Mouse (Mus musculus) G1E (cell line): ENCODE results near the gene Prss22. TPM values are rescaled to one million over a fixed set of nuclear protein-coding genes. Genes with fewer than 3 reads are reported as not detected.
"Not testable (repeated sequence)": the region's sequence is repeated elsewhere in the genome, so short reads cannot be mapped to it uniquely, and the experiment has no call there.

ENCODE experiments used
- ATAC-seq: 2 replicates; pipeline ENCODE4 v1.8.0; 2016; ENCODE audit warnings: mild to moderate bottlenecking; ENCODE audit not compliant: insufficient number of reproducible peaks, poor library complexity, low FRiP score, severe bottlenecking; ENCODE audit errors: extremely low read depth
- DNase-seq: peaks from one replicate; pipeline ENCODE4 v3.0.0; 2012; ENCODE audit warnings: low spot score
- H3K27me3 ChIP-seq: 2 replicates; pipeline ENCODE4 v1.6.1; 2012; ENCODE audit warnings: mild to moderate bottlenecking, low read length, inconsistent platforms; ENCODE audit not compliant: insufficient read depth
- H3K36me3 ChIP-seq: replicated peaks from 2 replicates; pipeline ENCODE3; 2012; ENCODE audit warnings: mild to moderate bottlenecking, inconsistent platforms
- H3K4me1 ChIP-seq: 2 replicates; pipeline ENCODE4 v1.6.1; 2012; ENCODE audit warnings: low read depth, low read length, inconsistent platforms, mixed read lengths; ENCODE audit not compliant: insufficient read depth
- H3K4me3 ChIP-seq: 2 replicates; pipeline ENCODE4 v1.5.1; 2012; ENCODE audit warnings: low read depth, mild to moderate bottlenecking, inconsistent platforms, low read length, moderate library complexity, mixed read lengths
- H3K9me3 ChIP-seq: replicated peaks from 2 replicates; pipeline ENCODE4 v1.6.1; 2012; ENCODE audit warnings: inconsistent platforms
- CTCF ChIP-seq: IDR thresholded peaks from 2 replicates; pipeline ENCODE4 v1.5.1; 2012; ENCODE audit warnings: low read depth, low read length, inconsistent platforms, mixed read lengths
- GATA1 ChIP-seq: IDR thresholded peaks from 2 replicates; pipeline ENCODE4 v1.6.1; 2012; ENCODE audit warnings: borderline replicate concordance, low read length, inconsistent platforms, mixed read lengths
- GATA2 ChIP-seq: IDR thresholded peaks from 2 replicates; pipeline ENCODE4 v1.6.1; 2012; ENCODE audit warnings: low read depth, low read length, inconsistent platforms, borderline replicate concordance
- POLR2AphosphoS5 ChIP-seq: IDR thresholded peaks from 2 replicates; pipeline ENCODE4 v1.6.1; 2012; ENCODE audit warnings: low read depth, low read length, inconsistent platforms; ENCODE audit not compliant: insufficient replicate concordance
- TAL1 ChIP-seq: conservative IDR thresholded peaks from 2 replicates; pipeline ENCODE4 v1.6.1; 2012; ENCODE audit warnings: low read depth, low read length, inconsistent platforms, mixed read lengths
- polyA plus RNA-seq: library from polyadenylated mRNA; stranded (reverse); fragments of >175 nt; gene quantifications from 2 replicates; pipeline ENCODE4 v1.2.3, GENCODE M21; 2012
- total RNA-seq, 2 experiments: library from RNA; stranded (forward) in 1 of 2; stranded (reverse) in 1 of 2; fragments of 200-1000 nt in 1 of 2; fragments of >200 nt in 1 of 2; fragmentation: Nextera tagmentation in 1 of 2; gene quantifications; 2 replicates each; pipeline ENCODE4 v1.2.3; 2014 to 2017

Prss22 gene
- total and polyA plus RNA-seq, 3 experiments: not detected

GRCm38 (mm10) chr17:23955174-23955573 is 42.7 kb downstream of the Prss22 start, which contains the start of gene Sbpl:
Gene Sbpl (minus strand): TSS chr17:23955274.
- ATAC-seq (no peak), DNase-seq (no peak)
- TF ChIP-seq GATA1 (no peak), GATA2 (no peak), TAL1 (no peak), POLR2AphosphoS5 (no peak), CTCF (no peak)
- Histone ChIP-seq H3K36me3 (no peaks in the 10 kb centered on the region), H3K4me3 (no peak within 1 kb of the TSS), H3K27me3 (peaks cover 7% of the 10 kb centered on the region), H3K9me3 (no peaks in the 10 kb centered on the region), H3K4me1 (no peaks in the 10 kb centered on the region)

- not testable (repeated sequence) for H3K4me3 ChIP-seq, H3K27me3 ChIP-seq, H3K4me1 ChIP-seq, H3K9me3 ChIP-seq, H3K36me3 ChIP-seq, DNase-seq, ATAC-seq
Measured at GRCm38 (mm10) chr17:23950828-23951227, 47.1 kb downstream of the Prss22 start.

GRCm38 (mm10) chr17:23949068-23949467 is 48.8 kb downstream of the Prss22 start:
- H3K4me1 ChIP-seq: no peaks in the 10 kb centered on the region
- no peak overlapping the region for H3K4me3 ChIP-seq
- no peak for TF ChIP-seq TAL1
- TF ChIP-seq POLR2AphosphoS5: no peak
- no peak for TF ChIP-seq CTCF
- no peak for TF ChIP-seq GATA2
- no peak for TF ChIP-seq GATA1
- H3K27me3 ChIP-seq: no peaks in the 10 kb centered on the region
- no peak for DNase-seq
- no peaks in the 10 kb centered on the region for H3K36me3 ChIP-seq
- no peak for ATAC-seq
- H3K9me3 ChIP-seq: no peaks in the 10 kb centered on the region

GRCm38 (mm10) chr17:23947486-23947885 is 50.4 kb downstream of the Prss22 start:
- DNase-seq, H3K9me3 ChIP-seq, H3K4me3 ChIP-seq, ATAC-seq, H3K4me1 ChIP-seq, H3K36me3 ChIP-seq, H3K27me3 ChIP-seq: not testable (repeated sequence)

Other genes with a start within 250 kb of the Prss22 start
Only the 20 nearest of the 22 such genes appear.
- not detected in 2 replicates for gene Flywch2, start 212.0 kb downstream of the Prss22 start, total RNA-seq (2014; fragmentation: Nextera tagmentation)
- gene Flywch2, start 212.0 kb downstream of the Prss22 start, total RNA-seq (2017): 0.12 TPM in 1 of 2 replicates, not detected in the other
- gene Flywch2, start 212.0 kb downstream of the Prss22 start, polyA plus RNA-seq: not detected in 2 replicates
- 1,039 and 1,150 TPM in 2 replicates for gene Srrm2, start 207.6 kb downstream of the Prss22 start, total RNA-seq (2014; fragmentation: Nextera tagmentation)
- 66.6 and 86.7 TPM in 2 replicates for gene Srrm2, start 207.6 kb downstream of the Prss22 start, total RNA-seq (2017)
- gene Srrm2, start 207.6 kb downstream of the Prss22 start, polyA plus RNA-seq: 141 and 329 TPM in 2 replicates
- 452 and 468 TPM in 2 replicates for gene Elob, start 169.0 kb downstream of the Prss22 start, total RNA-seq (2014; fragmentation: Nextera tagmentation)
- 171 and 225 TPM in 2 replicates for gene Elob, start 169.0 kb downstream of the Prss22 start, total RNA-seq (2017)
- gene Elob, start 169.0 kb downstream of the Prss22 start, polyA plus RNA-seq: 658 and 984 TPM in 2 replicates
- not detected in 2 replicates for gene Prss33, start 162.0 kb downstream of the Prss22 start, total RNA-seq (2014; fragmentation: Nextera tagmentation)
- gene Prss33, start 162.0 kb downstream of the Prss22 start, total RNA-seq (2017): 0.11 TPM in 1 of 2 replicates, not detected in the other
- not detected in 2 replicates for gene Prss33, start 162.0 kb downstream of the Prss22 start, polyA plus RNA-seq
- not detected in 2 replicates for gene Prss32, start 154.2 kb downstream of the Prss22 start, total RNA-seq (2014; fragmentation: Nextera tagmentation)
- 0.05 TPM in 1 of 2 replicates, not detected in the other for gene Prss32, start 154.2 kb downstream of the Prss22 start, total RNA-seq (2017)
- not detected in 2 replicates for gene Prss32, start 154.2 kb downstream of the Prss22 start, polyA plus RNA-seq
- gene Prss41, start 153.9 kb downstream of the Prss22 start, total RNA-seq (2014; fragmentation: Nextera tagmentation): not detected in 2 replicates
- gene Prss41, start 153.9 kb downstream of the Prss22 start, total RNA-seq (2017): not detected in 2 replicates
- gene Prss41, start 153.9 kb downstream of the Prss22 start, polyA plus RNA-seq: not detected in 2 replicates
- gene Prss21, start 130.0 kb downstream of the Prss22 start, total RNA-seq (2014; fragmentation: Nextera tagmentation): not detected in 2 replicates
- gene Prss21, start 130.0 kb downstream of the Prss22 start, total RNA-seq (2017): not detected in 2 replicates
- not detected in 2 replicates for gene Prss21, start 130.0 kb downstream of the Prss22 start, polyA plus RNA-seq
- gene Dcpp1, start 117.2 kb downstream of the Prss22 start, total RNA-seq (2014; fragmentation: Nextera tagmentation): not detected in 2 replicates
- not detected in 2 replicates for gene Dcpp1, start 117.2 kb downstream of the Prss22 start, total RNA-seq (2017)
- gene Dcpp1, start 117.2 kb downstream of the Prss22 start, polyA plus RNA-seq: not detected in 2 replicates
- gene Dcpp2, start 117.2 kb downstream of the Prss22 start, total RNA-seq (2014; fragmentation: Nextera tagmentation): not detected in 2 replicates
- 0.22 TPM in 1 of 2 replicates, not detected in the other for gene Dcpp2, start 117.2 kb downstream of the Prss22 start, total RNA-seq (2017)
- not detected in 2 replicates for gene Dcpp2, start 117.2 kb downstream of the Prss22 start, polyA plus RNA-seq
- not detected in 2 replicates for gene Dcpp3, start 80.6 kb downstream of the Prss22 start, total RNA-seq (2014; fragmentation: Nextera tagmentation)
- not detected in 2 replicates for gene Dcpp3, start 80.6 kb downstream of the Prss22 start, total RNA-seq (2017)
- gene Dcpp3, start 80.6 kb downstream of the Prss22 start, polyA plus RNA-seq: not detected in 2 replicates
- gene Sbp, start 56.4 kb downstream of the Prss22 start, total RNA-seq (2014; fragmentation: Nextera tagmentation): not detected in 2 replicates
- gene Sbp, start 56.4 kb downstream of the Prss22 start, total RNA-seq (2017): not detected in 2 replicates
- gene Sbp, start 56.4 kb downstream of the Prss22 start, polyA plus RNA-seq: not detected in 2 replicates
- not detected in 2 replicates for gene Sbpl, start 42.8 kb downstream of the Prss22 start, total RNA-seq (2014; fragmentation: Nextera tagmentation)
- gene Sbpl, start 42.8 kb downstream of the Prss22 start, total RNA-seq (2017): not detected in 2 replicates
- not detected in 2 replicates for gene Sbpl, start 42.8 kb downstream of the Prss22 start, polyA plus RNA-seq
- not detected in 2 replicates for gene Prss30, start 17.5 kb downstream of the Prss22 start, total RNA-seq (2014; fragmentation: Nextera tagmentation)
- gene Prss30, start 17.5 kb downstream of the Prss22 start, total RNA-seq (2017): not detected in 2 replicates
- gene Prss30, start 17.5 kb downstream of the Prss22 start, polyA plus RNA-seq: not detected in 2 replicates
- gene Prss27, start 40.0 kb upstream of the Prss22 start, total RNA-seq (2014; fragmentation: Nextera tagmentation): not detected in 2 replicates
- not detected in 2 replicates for gene Prss27, start 40.0 kb upstream of the Prss22 start, total RNA-seq (2017)
- gene Prss27, start 40.0 kb upstream of the Prss22 start, polyA plus RNA-seq: not detected in 2 replicates
- gene Kctd5, start 75.4 kb upstream of the Prss22 start, total RNA-seq (2014; fragmentation: Nextera tagmentation): 16.9 and 17.1 TPM in 2 replicates
- 15.9 and 16.7 TPM in 2 replicates for gene Kctd5, start 75.4 kb upstream of the Prss22 start, total RNA-seq (2017)
- 17.3 and 23.4 TPM in 2 replicates for gene Kctd5, start 75.4 kb upstream of the Prss22 start, polyA plus RNA-seq
- gene Pdpk1, start 152.8 kb upstream of the Prss22 start, total RNA-seq (2014; fragmentation: Nextera tagmentation): 58.6 and 58.8 TPM in 2 replicates
- 48.3 and 63.3 TPM in 2 replicates for gene Pdpk1, start 152.8 kb upstream of the Prss22 start, total RNA-seq (2017)
- 27.0 and 47.8 TPM in 2 replicates for gene Pdpk1, start 152.8 kb upstream of the Prss22 start, polyA plus RNA-seq
- 7.2 and 18.7 TPM in 2 replicates for gene Amdhd2, start 165.7 kb upstream of the Prss22 start, total RNA-seq (2014; fragmentation: Nextera tagmentation)
- 60.2 and 66.4 TPM in 2 replicates for gene Amdhd2, start 165.7 kb upstream of the Prss22 start, total RNA-seq (2017)
- 44.1 and 45.3 TPM in 2 replicates for gene Amdhd2, start 165.7 kb upstream of the Prss22 start, polyA plus RNA-seq
- 126 and 189 TPM in 2 replicates for gene Atp6v0c, start 171.6 kb upstream of the Prss22 start, total RNA-seq (2014; fragmentation: Nextera tagmentation)
- gene Atp6v0c, start 171.6 kb upstream of the Prss22 start, total RNA-seq (2017): 61.1 and 65.5 TPM in 2 replicates
- 209 and 285 TPM in 2 replicates for gene Atp6v0c, start 171.6 kb upstream of the Prss22 start, polyA plus RNA-seq
- gene Tbc1d24, start 207.5 kb upstream of the Prss22 start, total RNA-seq (2014; fragmentation: Nextera tagmentation): 94.0 and 120 TPM in 2 replicates
- 57.9 and 59.1 TPM in 2 replicates for gene Tbc1d24, start 207.5 kb upstream of the Prss22 start, total RNA-seq (2017)
- gene Tbc1d24, start 207.5 kb upstream of the Prss22 start, polyA plus RNA-seq: 14.6 and 23.4 TPM in 2 replicates
- gene Ntn3, start 211.4 kb upstream of the Prss22 start, total RNA-seq (2014; fragmentation: Nextera tagmentation): 3.8 and 3.9 TPM in 2 replicates
- 1.5 and 2.1 TPM in 2 replicates for gene Ntn3, start 211.4 kb upstream of the Prss22 start, total RNA-seq (2017)
- gene Ntn3, start 211.4 kb upstream of the Prss22 start, polyA plus RNA-seq: 1.6 and 1.8 TPM in 2 replicates